Mouse (Mus musculus) spleen, embryonic (tissue): ENCODE data around the gene Bag6.
"Not testable (repeated sequence)": the region's sequence is repeated elsewhere in the genome, so short reads cannot be mapped to it uniquely, and the experiment has no call there.

Source experiments
- CTCF ChIA-PET: fragments of 350-600 bp; sonication (Branson Sonifier 250); formaldehyde crosslinking; loops from one replicate; lab custom pipeline; 2022; lab: Charles Lee

Gene Bag6

GRCm38 (mm10) chr17:35108097-35108496, 26.9 kb upstream of the Bag6 start, which contains the start of gene Ly6g5c:
Gene Ly6g5c, plus strand, starts transcription at chr17:35108279.
- CTCF ChIA-PET, result interaction anchor here (1.0 kb wide), 1 partner anchor 19 kb away, joined by 3 read pairs; no protein-coding TSS in a partner anchor

- CTCF ChIA-PET, result interaction anchor here (0.6 kb wide), 1 partner anchor 81 kb away, joined by 3 read pairs; no protein-coding TSS in a partner anchor
Measured at GRCm38 (mm10) chr17:35111774-35112173, 23.2 kb upstream of the Bag6 start.

GRCm38 (mm10) chr17:35115046-35116019, 19.6 kb upstream of the Bag6 start, which contains the start of gene Ly6g5b:
Gene Ly6g5b, minus strand, starts transcription at chr17:35115428.
- CTCF ChIA-PET, result interaction anchor here (0.9 kb wide), 1 partner anchor 118 kb away, joined by 3 read pairs; the partner anchor contains the start of gene Atp6v1g2

- CTCF ChIA-PET, result no interaction called here
Measured at GRCm38 (mm10) chr17:35120745-35121142, 14.2 kb upstream of the Bag6 start.

GRCm38 (mm10) chr17:35121143-35121799, 13.7 kb upstream of the Bag6 start, which contains the start of gene Gpank1:
Gene Gpank1, plus strand, starts transcription at chr17:35121455.
- CTCF ChIA-PET, result no interaction called here

- CTCF ChIA-PET, result no interaction called here
Measured at GRCm38 (mm10) chr17:35121871-35122303, 13.1 kb upstream of the Bag6 start, which contains the start of gene Csnk2b. Gene Csnk2b, minus strand, starts transcription at chr17:35122053.

- CTCF ChIA-PET, result not testable (repeated sequence)
Measured at GRCm38 (mm10) chr17:35123287-35123686, 11.7 kb upstream of the Bag6 start.

GRCm38 (mm10) chr17:35124261-35124896, 10.6 kb upstream of the Bag6 start:
- CTCF ChIA-PET, result not testable (repeated sequence)

GRCm38 (mm10) chr17:35125081-35125480, 9.9 kb upstream of the Bag6 start:
- CTCF ChIA-PET, result interaction anchor here (0.6 to 1.1 kb wide), 2 partner anchors 9 to 90 kb away, joined by 3 read pairs; partner anchors contain the start of gene Bag6

GRCm38 (mm10) chr17:35125578-35125977, 9.4 kb upstream of the Bag6 start:
- CTCF ChIA-PET, result interaction anchor here (1.1 kb wide), 1 partner anchor 9 kb away, joined by 3 read pairs; the partner anchor contains the start of gene Bag6

GRCm38 (mm10) chr17:35126206-35126611, 8.8 kb upstream of the Bag6 start, which contains the start of gene D17H6S53E:
Gene D17H6S53E, plus strand, starts transcription at chr17:35126373.
- CTCF ChIA-PET, result no interaction called here

GRCm38 (mm10) chr17:35127017-35127416, 8.0 kb upstream of the Bag6 start:
- CTCF ChIA-PET, result interaction anchor here (1.4 kb wide), 1 partner anchor 20 kb away, joined by 3 read pairs; no protein-coding TSS in a partner anchor

GRCm38 (mm10) chr17:35128996-35129395, 6.0 kb upstream of the Bag6 start:
- CTCF ChIA-PET, result no interaction called here

- CTCF ChIA-PET, result no interaction called here
Measured at GRCm38 (mm10) chr17:35131038-35131437, 3.9 kb upstream of the Bag6 start.

GRCm38 (mm10) chr17:35131500-35132173, 3.3 kb upstream of the Bag6 start, which contains the start of gene Apom:
Gene Apom, minus strand, starts transcription at chr17:35132050.
- CTCF ChIA-PET, result interaction anchor here (0.6 kb wide), 1 partner anchor 104 kb away, joined by 3 read pairs; no protein-coding TSS in a partner anchor

GRCm38 (mm10) chr17:35132174-35132560, 2.8 kb upstream of the Bag6 start:
- CTCF ChIA-PET, result interaction anchor here (0.6 kb wide), 1 partner anchor 104 kb away, joined by 3 read pairs; no protein-coding TSS in a partner anchor

- CTCF ChIA-PET, result interaction anchor here (1.6 kb wide), 1 partner anchor 8 kb away, joined by 3 read pairs; no protein-coding TSS in a partner anchor
Measured at GRCm38 (mm10) chr17:35133517-35133916, 1.5 kb upstream of the Bag6 start.

- CTCF ChIA-PET, result interaction anchor here (0.6 to 0.7 kb wide), 2 partner anchors 136 to 179 kb away, joined by 4 read pairs; no protein-coding TSS in a partner anchor
Measured at GRCm38 (mm10) chr17:35135591-35136320, 778 bp downstream of the Bag6 start.

GRCm38 (mm10) chr17:35139269-35139668, 4.3 kb downstream of the Bag6 start:
- CTCF ChIA-PET, result no interaction called here
